Mouse (Mus musculus) lung, embryonic 16.5 days (tissue): ENCODE measurements at regions not wholly inside any gene's neighbourhood (a gene's known extent, or its start where the extent isn't known, plus 50 kb on each side); places are given as distances from the start of the nearest gene placed in this dataset.

Experiments
- ATAC-seq: fragments of 200-750 bp; cut with Nextera tagmentation; 2 replicates; pipeline ENCODE4 v1.8.0; 2017; ENCODE audit warnings: low read depth, mild to moderate bottlenecking, moderate library complexity
- H3K27ac ChIP-seq: fragments of 300-500 bp; sonication (generic); 2 replicates; pipeline ENCODE4 v1.5.1; 2014; ENCODE audit warnings: mild to moderate bottlenecking, control low read depth, low read length
- H3K27me3 ChIP-seq: fragments of 300-500 bp; sonication (generic); 2 replicates; pipeline ENCODE4 v1.6.1; 2014; ENCODE audit warnings: low read depth, low read length, mixed read lengths; ENCODE audit not compliant: control insufficient read depth, insufficient read depth
- H3K36me3 ChIP-seq: fragments of 300-500 bp; sonication (generic); 2 replicates; pipeline ENCODE4 v1.6.1; 2014; ENCODE audit warnings: low read length; ENCODE audit not compliant: control insufficient read depth, insufficient read depth
- H3K4me1 ChIP-seq: fragments of 300-500 bp; sonication (generic); replicated peaks from 2 replicates; pipeline ENCODE4 v1.6.1; 2014; ENCODE audit warnings: low read length, mixed read lengths; ENCODE audit not compliant: control insufficient read depth, insufficient read depth
- H3K4me2 ChIP-seq: fragments of 300-500 bp; sonication (generic); 2 replicates; pipeline ENCODE4 v1.6.1; 2014; ENCODE audit warnings: low read depth, low read length, control low read depth
- H3K4me3 ChIP-seq: fragments of 300-500 bp; sonication (generic); 2 replicates; pipeline ENCODE4 v1.5.1; 2014; ENCODE audit warnings: mild to moderate bottlenecking, low read length, control low read depth
- H3K9ac ChIP-seq: fragments of 300-500 bp; sonication (generic); 2 replicates; pipeline ENCODE4 v1.6.1; 2014; ENCODE audit warnings: low read length, control low read depth
- H3K9me3 ChIP-seq: fragments of 300-500 bp; sonication (generic); 2 replicates; pipeline ENCODE4 v1.6.1; 2016; ENCODE audit warnings: low read length; ENCODE audit not compliant: control insufficient read depth
- WGBS: fragments of 180-500 bp; shearing (Covaris S2); extraction: QIAGEN DNeasy Blood & Tissue Kit; methylation state at CpG from one replicate; pipeline ENCODE4 v1.1.7; 2014; 5-methylcytosine and 5-hydroxymethylcytosine counted together

- Histone ChIP-seq H3K36me3 (no peaks in the 10 kb centered on the region), H3K9me3 (no peaks in the 10 kb centered on the region), H3K4me3 (no peak overlapping the region), H3K9ac (no peak overlapping the region), H3K27ac (no peak overlapping the region), H3K4me2 (no peak overlapping the region), H3K4me1 (no peaks in the 10 kb centered on the region), H3K27me3 (no peaks in the 10 kb centered on the region)
- 26% methylated on average over 1 of the region's 1 CpGs for WGBS
- no peak for ATAC-seq
These were observed 245.1 kb upstream of the Pex5l start for GRCm38 (mm10) chr3:33388171-33388570.

GRCm38 (mm10) chr3:33383622-33384021 is 240.6 kb upstream of the Pex5l start:
- peak; percentile 93 for ATAC-seq
- H3K9ac ChIP-seq: no peak overlapping the region
- 73% methylated on average over 1 of the region's 1 CpGs for WGBS
- no peaks in the 10 kb centered on the region for H3K27me3 ChIP-seq
- H3K27ac ChIP-seq: no peak overlapping the region
- no peaks in the 10 kb centered on the region for H3K36me3 ChIP-seq
- H3K4me1 ChIP-seq: no peaks in the 10 kb centered on the region
- H3K9me3 ChIP-seq: no peaks in the 10 kb centered on the region
- H3K4me2 ChIP-seq: no peak overlapping the region
- no peak overlapping the region for H3K4me3 ChIP-seq

- H3K27me3 ChIP-seq: no peaks in the 10 kb centered on the region
- 53% methylated on average over 2 of the region's 2 CpGs for WGBS
- no peaks in the 10 kb centered on the region for H3K9me3 ChIP-seq
- ATAC-seq: no peak
- H3K9ac ChIP-seq: no peak overlapping the region
- H3K27ac ChIP-seq: no peak overlapping the region
- no peak overlapping the region for H3K4me3 ChIP-seq
- no peak overlapping the region for H3K4me2 ChIP-seq
- H3K36me3 ChIP-seq: no peaks in the 10 kb centered on the region
- no peaks in the 10 kb centered on the region for H3K4me1 ChIP-seq
These were observed 236.6 kb upstream of the Pex5l start for GRCm38 (mm10) chr3:33379604-33380003.

GRCm38 (mm10) chr3:33375161-33375560 is 232.1 kb upstream of the Pex5l start:
- no peak overlapping the region for H3K4me2 ChIP-seq
- no peaks in the 10 kb centered on the region for H3K36me3 ChIP-seq
- ATAC-seq: peak; percentile 57
- H3K27ac ChIP-seq: no peak overlapping the region
- no peaks in the 10 kb centered on the region for H3K9me3 ChIP-seq
- WGBS: 53% methylated on average over 3 of the region's 3 CpGs
- no peaks in the 10 kb centered on the region for H3K4me1 ChIP-seq
- H3K4me3 ChIP-seq: no peak overlapping the region
- H3K9ac ChIP-seq: no peak overlapping the region
- no peaks in the 10 kb centered on the region for H3K27me3 ChIP-seq

GRCm38 (mm10) chr3:33372806-33373205 is 229.8 kb upstream of the Pex5l start:
- no peak for ATAC-seq
- Histone ChIP-seq H3K4me1 (no peaks in the 10 kb centered on the region), H3K9ac (no peak overlapping the region), H3K4me3 (no peak overlapping the region), H3K27ac (no peak overlapping the region), H3K4me2 (no peak overlapping the region), H3K36me3 (no peaks in the 10 kb centered on the region), H3K9me3 (no peaks in the 10 kb centered on the region), H3K27me3 (no peaks in the 10 kb centered on the region)
- WGBS: 76% methylated on average over 1 of the region's 1 CpGs

GRCm38 (mm10) chr3:33363521-33363920 is 220.5 kb upstream of the Pex5l start:
- H3K9me3 ChIP-seq: no peaks in the 10 kb centered on the region
- no peaks in the 10 kb centered on the region for H3K27me3 ChIP-seq
- no peak for ATAC-seq
- H3K36me3 ChIP-seq: no peaks in the 10 kb centered on the region
- no peaks in the 10 kb centered on the region for H3K4me1 ChIP-seq
- H3K4me3 ChIP-seq: no peak overlapping the region
- 87% methylated on average over 1 of the region's 1 CpGs for WGBS
- H3K9ac ChIP-seq: no peak overlapping the region
- H3K27ac ChIP-seq: no peak overlapping the region
- H3K4me2 ChIP-seq: no peak overlapping the region

GRCm38 (mm10) chr3:33360030-33360429 is 217.0 kb upstream of the Pex5l start:
- no peak for ATAC-seq

GRCm38 (mm10) chr3:33353860-33354259 is 210.8 kb upstream of the Pex5l start:
- no peak overlapping the region for H3K4me2 ChIP-seq

More at GRCm38 (mm10) chr3:33360030-33360429, 217.0 kb upstream of the Pex5l start:
- 88% methylated on average over 2 of the region's 2 CpGs for WGBS
- H3K9ac ChIP-seq: no peak overlapping the region
- no peak overlapping the region for H3K4me2 ChIP-seq
- H3K36me3 ChIP-seq: no peaks in the 10 kb centered on the region
- H3K4me1 ChIP-seq: no peaks in the 10 kb centered on the region
- no peaks in the 10 kb centered on the region for H3K9me3 ChIP-seq
- no peak overlapping the region for H3K4me3 ChIP-seq
- no peak overlapping the region for H3K27ac ChIP-seq
- no peaks in the 10 kb centered on the region for H3K27me3 ChIP-seq

GRCm38 (mm10) chr3:33350986-33351385 is 207.9 kb upstream of the Pex5l start:
- no peaks in the 10 kb centered on the region for H3K9me3 ChIP-seq
- H3K4me2 ChIP-seq: no peak overlapping the region
- 0 out of 2 replicates have a peak, but pooled peaks have one; percentile 45 for ATAC-seq
- H3K27ac ChIP-seq: no peak overlapping the region
- H3K4me1 ChIP-seq: 0 out of 2 replicates have a peak, but pooled peaks cover 2% of the 10 kb centered on the region
- H3K36me3 ChIP-seq: no peaks in the 10 kb centered on the region
- H3K27me3 ChIP-seq: no peaks in the 10 kb centered on the region
- H3K9ac ChIP-seq: no peak overlapping the region
- H3K4me3 ChIP-seq: no peak overlapping the region
- 34% methylated on average over 6 of the region's 6 CpGs for WGBS

More at GRCm38 (mm10) chr3:33353860-33354259, 210.8 kb upstream of the Pex5l start:
- Histone ChIP-seq H3K9ac (no peak overlapping the region), H3K4me3 (no peak overlapping the region), H3K4me1 (0 out of 2 replicates have a peak, but pooled peaks cover 2% of the 10 kb centered on the region), H3K27ac (no peak overlapping the region), H3K36me3 (no peaks in the 10 kb centered on the region), H3K27me3 (no peaks in the 10 kb centered on the region), H3K9me3 (no peaks in the 10 kb centered on the region)
- 76% methylated on average over 2 of the region's 2 CpGs for WGBS
- no peak for ATAC-seq

- H3K4me3 ChIP-seq: no peak overlapping the region
- no peak overlapping the region for H3K27ac ChIP-seq
- 86% methylated on average over 3 of the region's 3 CpGs for WGBS
- no peak overlapping the region for H3K9ac ChIP-seq
- H3K4me1 ChIP-seq: no peaks in the 10 kb centered on the region
- no peaks in the 10 kb centered on the region for H3K9me3 ChIP-seq
- no peaks in the 10 kb centered on the region for H3K27me3 ChIP-seq
- no peak overlapping the region for H3K4me2 ChIP-seq
- no peak for ATAC-seq
- no peaks in the 10 kb centered on the region for H3K36me3 ChIP-seq
These were observed 191.0 kb upstream of the Pex5l start for GRCm38 (mm10) chr3:33334056-33334455.
